Mouse (Mus musculus) megakaryocyte, embryonic 14.5 days (primary cell): ENCODE results near the gene Fblim1.

Experiments used
- FLI1 ChIP-seq: IDR thresholded peaks from 2 replicates; pipeline ENCODE4 v1.6.1; 2012; ENCODE audit warnings: low read length, inconsistent platforms, mixed read lengths
- GATA1 ChIP-seq: IDR thresholded peaks from 3 replicates; pipeline ENCODE4 v1.6.1; 2012; ENCODE audit warnings: mixed read lengths, low read length, inconsistent platforms, borderline replicate concordance

DNA sequence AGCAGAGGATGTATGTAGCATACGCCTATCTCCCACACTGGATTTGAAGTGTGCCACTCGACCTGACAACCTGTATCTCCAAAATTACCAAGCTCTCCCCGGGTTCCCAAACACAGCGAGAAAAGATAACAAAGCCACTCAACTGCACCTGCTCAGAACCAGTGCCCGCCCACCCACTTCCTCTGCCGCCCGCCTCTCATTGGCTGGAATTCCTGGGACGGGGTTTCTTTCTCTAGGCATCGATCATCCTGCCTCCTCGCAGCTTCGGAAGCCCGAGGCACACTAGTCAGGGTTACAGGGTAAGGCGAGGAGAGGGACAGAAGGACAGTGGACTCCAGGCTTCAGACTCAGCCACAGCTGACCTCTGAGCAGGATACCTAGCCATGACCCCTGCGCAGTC, 22.8 kb upstream of the Fblim1 start:
- TF ChIP-seq FLI1, result no peak
- no peak for TF ChIP-seq GATA1
